Mouse (Mus musculus): Measurements from ENCODE around the gene Mxi1. TPM values are rescaled to one million over a fixed set of nuclear protein-coding genes. Genes with fewer than 3 reads are reported as not detected.
A peak's percentile ranks its signal among the peaks of the same experiment; 100 is the strongest.

The Mxi1 gene
- total RNA-seq (2017) = 44.2 and 48.8 TPM in 2 replicates

DNA sequence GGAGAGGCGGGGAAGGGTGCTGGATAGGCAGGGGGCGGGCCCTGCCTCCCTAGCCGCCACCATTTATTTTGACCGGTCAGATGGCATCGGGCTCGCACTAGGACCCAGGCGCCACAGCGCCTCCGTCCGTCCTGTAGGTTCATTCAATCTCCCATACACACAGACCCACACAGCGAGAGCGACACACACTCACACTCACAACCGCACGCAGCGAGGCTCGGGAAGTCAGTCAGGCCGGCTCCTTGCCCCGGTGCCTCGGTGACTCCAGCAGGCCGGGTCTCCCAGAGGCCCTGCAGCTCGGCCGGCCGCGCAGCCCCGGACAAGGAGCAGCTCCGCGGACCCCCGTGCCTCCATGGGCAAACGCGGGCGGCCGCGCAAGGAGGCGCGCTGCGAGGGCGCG is at the start of gene Mxi1:
Mxi1 (plus strand) TSS at position 171 of the 400 bp plus-strand sequence.
- peak; percentile 36 for ATAC-seq (replicated peaks; ENCODE audit: low read depth, poor library complexity, severe bottlenecking)

GRCm38 (mm10) chr19:53260828-53261227 is 49.5 kb upstream of the Mxi1 start:
- ATAC-seq (replicated peaks; ENCODE audit: low read depth, poor library complexity, severe bottlenecking) = no peak

GRCm38 (mm10) chr19:53262061-53262460 is 48.3 kb upstream of the Mxi1 start:
- ATAC-seq (replicated peaks; ENCODE audit: low read depth, poor library complexity, severe bottlenecking) = no peak

GRCm38 (mm10) chr19:53263859-53264733 is 46.2 kb upstream of the Mxi1 start:
- peak; percentile 84 for ATAC-seq (replicated peaks; ENCODE audit: low read depth, poor library complexity, severe bottlenecking)

DNA sequence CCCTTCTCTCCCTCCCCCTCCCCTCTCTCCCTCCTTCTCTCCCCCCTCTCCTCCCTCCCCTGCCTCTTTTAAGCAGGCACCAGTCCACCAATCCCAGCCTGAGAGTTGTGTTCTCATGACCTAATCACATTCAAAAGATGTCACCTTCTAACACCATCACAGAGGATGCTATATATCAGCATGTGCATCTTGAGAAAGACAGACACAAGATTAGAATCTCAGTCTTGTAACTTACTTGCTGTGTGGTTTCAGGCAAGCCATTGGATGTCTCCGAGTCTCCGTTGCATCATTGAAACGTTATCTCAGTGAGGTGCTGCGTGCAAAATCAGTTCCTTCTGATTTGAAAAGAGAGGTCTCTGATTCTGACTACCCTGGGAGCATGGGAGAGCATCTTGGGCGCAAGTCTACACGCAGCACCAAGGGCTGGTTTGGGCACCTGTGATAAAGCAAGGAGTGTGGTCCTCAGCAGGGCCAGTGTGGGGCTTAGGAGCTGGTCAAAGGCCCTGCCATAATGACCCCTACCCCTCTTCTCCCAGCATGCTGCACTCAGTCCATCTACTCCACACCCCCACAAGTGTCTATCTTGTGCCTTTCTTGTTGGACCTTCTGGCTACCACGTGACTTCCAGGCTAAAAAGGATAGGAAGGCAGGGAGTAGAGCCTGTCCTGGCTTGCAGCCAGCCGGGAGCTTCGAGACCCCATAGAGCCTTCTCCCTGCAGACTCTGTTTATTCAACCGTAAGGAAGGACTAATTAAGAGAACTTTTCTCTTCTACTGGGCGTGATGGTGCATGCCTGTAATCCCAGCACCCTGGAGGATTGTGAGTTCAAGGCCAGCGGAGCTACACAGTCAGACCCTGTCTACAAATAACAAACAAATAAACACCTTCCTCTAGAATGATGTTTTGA is 45.2 kb upstream of the Mxi1 start:
- ATAC-seq (replicated peaks; ENCODE audit: low read depth, poor library complexity, severe bottlenecking) = no peak

DNA sequence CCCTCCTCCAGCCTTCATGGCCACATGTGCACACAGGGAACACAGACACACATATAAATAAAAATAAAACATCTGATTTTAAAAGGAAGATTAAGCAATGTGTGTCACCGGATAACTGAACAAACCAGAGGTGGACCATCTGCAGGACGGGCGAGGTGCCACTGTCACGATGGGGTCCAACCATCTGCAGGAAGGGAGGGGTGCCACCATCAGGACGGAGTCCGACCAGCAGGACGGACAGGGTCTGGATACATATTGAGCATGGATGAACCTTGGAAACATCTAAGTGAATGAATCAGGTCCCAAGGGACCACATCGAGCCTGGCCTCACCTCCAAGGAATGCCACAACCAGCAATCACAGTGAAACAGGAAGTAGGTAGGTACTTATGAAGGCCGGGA is 43.0 kb upstream of the Mxi1 start:
- ATAC-seq (replicated peaks; ENCODE audit: low read depth, poor library complexity, severe bottlenecking) = no peak

DNA sequence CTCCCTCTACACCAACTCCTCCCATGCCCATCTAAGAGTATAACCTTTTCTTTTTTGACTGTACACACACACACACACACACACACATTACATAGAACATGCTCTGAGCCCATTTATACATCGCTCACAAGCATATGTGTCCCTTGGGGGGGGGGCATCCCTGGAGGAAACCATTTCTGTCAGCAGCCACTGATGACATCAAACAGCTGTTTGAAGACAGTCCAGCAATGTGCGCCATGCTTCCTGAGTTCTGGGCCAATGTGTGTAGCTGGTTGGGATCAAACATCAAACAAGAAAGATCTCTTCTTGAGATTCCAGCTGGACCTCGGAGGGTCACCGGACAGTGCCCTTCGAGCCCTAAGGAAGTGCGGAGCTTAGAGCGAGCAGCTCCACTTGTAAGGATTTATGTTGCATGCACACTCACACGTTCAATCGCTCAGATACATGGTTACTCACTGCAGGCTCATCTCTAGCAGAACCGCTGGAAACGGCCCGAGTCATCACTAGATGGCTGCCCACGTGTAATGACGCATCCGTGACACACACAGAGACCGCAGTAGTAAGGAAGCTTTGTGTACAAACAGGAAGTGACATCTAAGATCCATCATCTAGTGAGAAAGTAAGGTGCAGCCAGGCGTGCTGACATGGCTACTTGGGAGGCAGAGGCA is 37.1 kb upstream of the Mxi1 start:
- peak; percentile 31 for ATAC-seq (replicated peaks; ENCODE audit: low read depth, poor library complexity, severe bottlenecking)

GRCm38 (mm10) chr19:53273781-53274428 is 36.4 kb upstream of the Mxi1 start:
- peak; percentile 55 for ATAC-seq (replicated peaks; ENCODE audit: low read depth, poor library complexity, severe bottlenecking)

- no peak for ATAC-seq (replicated peaks; ENCODE audit: low read depth, poor library complexity, severe bottlenecking)
Measured at GRCm38 (mm10) chr19:53275204-53275603, 35.1 kb upstream of the Mxi1 start.

DNA sequence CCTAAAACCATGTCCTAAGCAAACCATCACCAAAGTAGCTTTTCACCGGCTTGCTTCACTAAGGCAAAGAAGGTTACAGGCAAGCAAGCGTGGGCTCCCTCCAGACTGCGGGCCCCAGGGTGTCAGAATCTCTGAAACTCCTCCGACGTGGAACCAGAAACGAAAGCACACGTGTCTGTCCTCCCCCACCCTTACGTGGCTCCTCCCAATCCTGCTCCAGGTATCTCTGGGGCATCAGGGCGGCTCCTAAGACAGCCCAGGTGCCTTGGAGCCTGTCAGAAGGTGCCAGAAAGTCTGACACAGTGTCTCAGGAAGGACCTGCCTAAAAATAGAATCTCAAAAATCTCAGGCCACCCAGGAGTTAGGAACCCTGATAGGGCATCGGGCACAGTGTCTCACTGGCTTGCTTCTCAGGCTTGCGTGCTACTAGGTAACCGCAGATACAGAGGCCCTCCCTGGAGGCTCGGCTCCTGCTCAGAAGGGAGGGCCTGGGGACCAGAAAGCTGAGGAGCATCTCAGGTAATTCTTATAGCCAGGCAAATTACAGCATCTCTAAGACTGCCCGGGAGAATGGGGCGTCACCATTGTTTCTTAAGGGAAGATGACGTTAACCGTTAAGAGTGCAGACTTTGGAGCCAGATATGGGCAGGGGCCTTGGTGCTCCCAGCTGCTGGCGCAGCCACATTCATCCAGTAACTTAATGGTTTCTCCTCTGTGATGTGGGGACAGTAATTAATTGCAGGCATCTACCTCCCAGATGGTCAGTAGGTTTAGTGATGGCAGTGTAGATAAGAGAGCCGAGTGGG is 33.2 kb upstream of the Mxi1 start:
- ATAC-seq (replicated peaks; ENCODE audit: low read depth, poor library complexity, severe bottlenecking) = no peak

- ATAC-seq (replicated peaks; ENCODE audit: low read depth, poor library complexity, severe bottlenecking) = no peak
Measured at GRCm38 (mm10) chr19:53278491-53279415, 31.6 kb upstream of the Mxi1 start.

- ATAC-seq (replicated peaks; ENCODE audit: low read depth, poor library complexity, severe bottlenecking) = no peak
Measured at GRCm38 (mm10) chr19:53280254-53280653, 30.1 kb upstream of the Mxi1 start.

- no peak for ATAC-seq (replicated peaks; ENCODE audit: low read depth, poor library complexity, severe bottlenecking)
Measured at GRCm38 (mm10) chr19:53282571-53282970, 27.7 kb upstream of the Mxi1 start.

- no peak for ATAC-seq (replicated peaks; ENCODE audit: low read depth, poor library complexity, severe bottlenecking)
Measured at GRCm38 (mm10) chr19:53283742-53284141, 26.6 kb upstream of the Mxi1 start.

DNA sequence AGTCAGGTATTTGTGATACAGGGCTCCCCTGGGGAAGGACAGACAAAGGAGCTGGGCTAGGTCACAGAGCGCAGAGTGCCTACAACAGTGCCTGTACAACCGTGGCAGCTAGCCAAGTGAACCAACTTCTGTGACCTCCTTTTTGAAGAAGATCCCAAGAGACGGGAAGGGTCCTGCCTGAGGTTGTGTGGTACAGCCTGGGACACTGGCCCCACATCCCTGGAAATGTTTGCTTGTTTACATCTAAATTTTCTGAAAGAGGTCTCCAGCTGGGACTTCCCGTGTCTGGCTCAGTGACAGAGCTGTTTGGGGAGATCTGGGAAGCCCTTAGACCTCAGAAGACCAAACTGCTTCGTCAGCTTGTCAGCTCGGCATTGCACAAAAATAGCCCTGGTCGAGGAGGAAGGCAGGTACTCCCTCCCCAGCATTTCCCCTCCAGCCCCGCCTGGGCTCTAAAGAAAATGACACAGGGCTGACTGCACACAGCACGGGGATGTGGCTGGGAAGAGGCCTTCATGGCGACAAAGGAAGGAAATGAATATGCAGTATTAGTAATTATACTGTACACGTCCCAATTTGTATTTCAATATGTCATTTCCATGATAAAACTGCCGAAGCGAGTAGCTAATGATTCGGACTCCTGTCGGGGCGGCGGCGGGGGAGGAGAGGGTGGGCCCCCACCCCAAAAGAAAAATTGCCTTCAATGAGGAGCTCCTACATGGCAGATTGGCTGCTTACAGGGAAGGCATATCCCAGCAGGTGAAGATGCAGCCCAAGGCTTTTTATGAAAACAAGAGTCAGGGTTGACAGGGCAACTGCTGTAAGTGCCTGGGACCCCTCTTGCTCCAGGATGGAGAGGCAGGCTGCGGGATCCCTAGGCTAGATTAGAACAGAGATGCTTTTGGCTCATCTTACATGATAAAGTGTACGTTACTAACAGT is 25.8 kb upstream of the Mxi1 start:
- ATAC-seq (replicated peaks; ENCODE audit: low read depth, poor library complexity, severe bottlenecking) = peak; percentile 93

GRCm38 (mm10) chr19:53296331-53297254 is 13.7 kb upstream of the Mxi1 start:
- ATAC-seq (replicated peaks; ENCODE audit: low read depth, poor library complexity, severe bottlenecking) = peak; percentile 52
